Mouse (Mus musculus) neural tube, embryonic 10.5 days (tissue): Measurements from ENCODE around the gene Gm16513.
"Not testable (repeated sequence)": the region's sequence is repeated elsewhere in the genome, so short reads cannot be mapped to it uniquely, and the experiment has no call there.

Experiments used
- DNase-seq: peaks from one replicate; pipeline ENCODE4 v3.0.0-alpha.2; 2017; ENCODE audit warnings: low spot score; ENCODE audit errors: extremely low spot score

The Gm16513 gene

GRCm38 (mm10) chr5:95182324-95182723 is at the start of gene Gm16513:
Gene Gm16513 (plus strand): TSS chr5:95182624.
- DNase-seq, result not testable (repeated sequence)
